ENCODE assay signal across 8 mouse cellular contexts in genomic region chr8:102785592-102786416, GRCm38 (mm10). TPM values are rescaled to one million over a fixed set of nuclear protein-coding genes. Genes with fewer than 3 reads are reported as not detected.
A peak's percentile ranks its signal among the peaks of the same experiment; 100 is the strongest.
DNase-seq lines count a peak whose midpoint lies in the region; ATAC-seq and TF ChIP-seq lines count a peak whose summit lies in the region.

Cdh11 (minus strand) TSS chr8:102785642.

- H3K9ac ChIP-seq in forebrain, embryonic 16.5 days (replicated peaks; ENCODE audit: low read depth, low read length): peak within 1 kb of the TSS; percentile 88
- peak within 1 kb of the TSS; percentile 84 for H3K9ac ChIP-seq in midbrain, embryonic 16.5 days (ENCODE audit: low read depth, low read length)

- peak within 1 kb of the TSS; percentile 80 for H3K4me3 ChIP-seq in forebrain, embryonic 16.5 days (replicated peaks; ENCODE audit: low read length)
- peak within 1 kb of the TSS; percentile 70 for H3K4me3 ChIP-seq in midbrain, embryonic 16.5 days (ENCODE audit: low read depth, low read length)

- CTCF ChIA-PET in Patski (lab: Charles Lee): no interaction called here

- H3K36me3 ChIP-seq in forebrain, embryonic 16.5 days (ENCODE audit: control insufficient read depth, insufficient read depth): no peaks in the 10 kb centered on the region
- H3K36me3 ChIP-seq in midbrain, embryonic 16.5 days (ENCODE audit: control insufficient read depth, insufficient read depth, low read length): no peaks in the 10 kb centered on the region

- H3K4me1 ChIP-seq in forebrain, embryonic 16.5 days (replicated peaks; ENCODE audit: control insufficient read depth, insufficient read depth, low read length): peaks cover 21% of the 10 kb centered on the region
- H3K4me1 ChIP-seq in midbrain, embryonic 16.5 days (ENCODE audit: control insufficient read depth, insufficient read depth, low read length): peaks cover 12% of the 10 kb centered on the region

- in situ Hi-C loops in Patski (cut with MboI; ENCODE audit: low pct_unique_long_range_greater_than_20kb): loop anchor here (10.0 to 25.0 kb wide), 3 partner anchors 659 to 1924 kb away; no protein-coding TSS in a partner anchor

- no peaks in the 10 kb centered on the region for H3K27me3 ChIP-seq in Patski
- 0 out of 2 replicates have a peak, but pooled peaks cover 8% of the 10 kb centered on the region for H3K27me3 ChIP-seq in forebrain, embryonic 16.5 days (replicated peaks; ENCODE audit: control insufficient read depth, insufficient read depth, low read length)
- peaks cover 2% of the 10 kb centered on the region; the same call in 1 of the 2 replicates for H3K27me3 ChIP-seq in midbrain, embryonic 16.5 days (ENCODE audit: control insufficient read depth, insufficient read depth, low read depth, low read length)

- H3K27ac ChIP-seq in forebrain, embryonic 16.5 days (ENCODE audit: low read length): peak within 1 kb of the TSS; percentile 76
- H3K27ac ChIP-seq in midbrain, embryonic 16.5 days (ENCODE audit: low read length): peak within 1 kb of the TSS; percentile 93

- no peaks in the 10 kb centered on the region for H3K9me3 ChIP-seq in forebrain, embryonic 16.5 days (ENCODE audit: control insufficient read depth, low read length)
- no peaks in the 10 kb centered on the region for H3K9me3 ChIP-seq in midbrain, embryonic 16.5 days (replicated peaks; ENCODE audit: control insufficient read depth, low read length, poor library complexity, severe bottlenecking)

- POLR2A ChIA-PET in Patski (lab: Charles Lee): no interaction called here

- no peak for DNase-seq in gastrocnemius, postnatal 10 days
- DNase-seq in gastrocnemius, adult 8-10 months (ENCODE audit: low spot score in 2 of 2): no peak
- no peak for DNase-seq in Patski (ENCODE audit: low read depth, low spot score)
- no peak for DNase-seq in layer of hippocampus, postnatal 25 days (ENCODE audit: extremely low spot score in 1 of 2, low spot score in 1 of 2)
- no peak for DNase-seq in MN1 (ENCODE audit: low spot score)
- no peak for DNase-seq in thymus, postnatal 10 days (ENCODE audit: low spot score in 2 of 2)

- H3K4me2 ChIP-seq in forebrain, embryonic 16.5 days (ENCODE audit: low read length): peak within 1 kb of the TSS; percentile 91
- peak within 1 kb of the TSS; percentile 84 for H3K4me2 ChIP-seq in midbrain, embryonic 16.5 days (ENCODE audit: low read length)

- TF ChIP-seq CTCF in Patski (IDR thresholded peaks at IDR 0.05): no peak

- WGBS in forebrain, embryonic 16.5 days: 4% methylated on average over 23 of the region's 23 CpGs
- whole genome bisulfite sequencing in midbrain, embryonic 16.5 days: 2% methylated on average over 23 of the region's 23 CpGs

- ATAC-seq in Patski: no peak
- no peak for ATAC-seq in forebrain, embryonic 16.5 days
- ATAC-seq in midbrain, embryonic 16.5 days: no peak

RNA-seq across cellular contexts. Expression of gene Cdh11, which starts in this region (rescaled TPM):
- 10 to 100 TPM; 15.7 to 29.0 TPM for total RNA-seq in gastrocnemius, postnatal 10 days (2021)
- total RNA-seq in gastrocnemius, adult 8-10 months (2022): under 1 TPM; 0.17 to 0.83 (median 0.80) TPM
- 36.4 TPM for polyA plus RNA-seq in Patski (2021)
- polyA plus RNA-seq in forebrain, embryonic 16.5 days (2015; fragmentation: Nextera tagmentation; extraction: Ambion mirVana): 36.0 and 40.6 TPM in 2 replicates
- total RNA-seq in layer of hippocampus, postnatal 25 days (2021): 10 to 100 TPM; 80.6 to 89.3 TPM
- polyA plus RNA-seq in midbrain, embryonic 16.5 days (2015; fragmentation: Nextera tagmentation; extraction: Ambion mirVana): 32.8 and 37.0 TPM in 2 replicates

Comparison
In these comparisons a context has a peak if more than half of its experiments do, and no peak if none do; other contexts are left out.
1. RNA of gene Cdh11 (total RNA-seq): 80.6 to 89.3 TPM in layer of hippocampus, postnatal 25 days and 15.7 to 29.0 TPM in gastrocnemius, postnatal 10 days; 0.17 to 0.83 TPM in gastrocnemius, adult 8-10 months; every median in the first group is over 4 times any median in the second.